In the genomic region with DNA sequence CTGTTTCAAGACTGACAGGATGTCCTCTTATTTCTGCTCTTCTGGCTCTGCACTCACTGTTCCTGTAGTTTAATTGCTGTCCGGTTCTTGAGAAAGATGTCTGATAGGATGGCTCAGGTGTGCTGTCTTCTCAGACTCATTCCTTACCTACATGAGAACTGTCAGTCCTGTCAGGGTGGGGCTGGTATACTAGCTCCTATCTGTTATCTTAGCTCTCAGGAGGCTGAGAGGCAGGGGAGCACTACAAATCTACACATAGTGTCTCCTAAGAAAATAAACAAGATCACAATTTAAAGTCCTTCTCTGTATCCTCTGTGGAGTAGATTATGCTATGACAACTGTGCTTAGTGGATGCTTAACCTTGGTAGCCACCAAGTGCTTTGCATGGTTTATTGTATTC, we compare ENCODE assay signal across 13 mouse cellular contexts.
"Had no signal": no experiment of that assay in that cellular context is flagged by ENCODE, and none has a peak within 500 bp of the region (broad histone marks: within the 10 kb centered on the region; RNA-seq: fewer than 3 reads in every experiment).

No protein-coding gene starts in this region.

- DNase-seq: kidney, adult 2 months; layer of hippocampus, adult 9-11 months; layer of hippocampus, postnatal 36 days; right cerebral cortex, postnatal 14 days; thymus, adult 2 months; thymus, postnatal 25 days had no signal

- H3K4me2 ChIP-seq: intestine, embryonic 15.5 days; kidney, embryonic 15.5 days; limb, embryonic 15.5 days; lung, embryonic 14.5 days; midbrain, embryonic 11.5 days; stomach, embryonic 15.5 days had no signal

- H3K27me3 ChIP-seq: intestine, embryonic 15.5 days; kidney, embryonic 15.5 days; limb, embryonic 15.5 days; stomach, embryonic 15.5 days had no signal

- H3K9me3 ChIP-seq: intestine, embryonic 15.5 days; kidney, embryonic 15.5 days; limb, embryonic 15.5 days; stomach, embryonic 15.5 days had no signal

- H3K36me3 ChIP-seq: intestine, embryonic 15.5 days; stomach, embryonic 15.5 days had no signal

- H3K9ac ChIP-seq: intestine, embryonic 15.5 days; kidney, embryonic 15.5 days; limb, embryonic 15.5 days; lung, embryonic 14.5 days; stomach, embryonic 15.5 days had no signal

- H3K27ac ChIP-seq: intestine, embryonic 15.5 days; kidney, embryonic 15.5 days; limb, embryonic 15.5 days; stomach, embryonic 15.5 days had no signal

- H3K4me3 ChIP-seq: intestine, embryonic 15.5 days; kidney, embryonic 15.5 days; limb, embryonic 15.5 days; stomach, embryonic 15.5 days had no signal

- H3K4me1 ChIP-seq: intestine, embryonic 15.5 days; limb, embryonic 15.5 days; stomach, embryonic 15.5 days had no signal

- ATAC-seq: intestine, embryonic 15.5 days; midbrain, embryonic 16.5 days had no signal
